Mouse (Mus musculus) small intestine, adult 2 months (tissue): Measurements from ENCODE around the gene Cfap221. TPM values are rescaled to one million over a fixed set of nuclear protein-coding genes. Genes with fewer than 3 reads are reported as not detected.

Source experiments
- H3K27ac ChIP-seq: fragments of 200-500 bp; 2 replicates; pipeline ENCODE4 v1.5.1; 2012; ENCODE audit warnings: low read depth, low read length, control low read depth, inconsistent platforms; ENCODE audit not compliant: insufficient read depth
- H3K27me3 ChIP-seq: fragments of 200-500 bp; 2 replicates; pipeline ENCODE4 v1.6.1; 2012; ENCODE audit warnings: mild to moderate bottlenecking, moderate library complexity, low read length, inconsistent platforms; ENCODE audit not compliant: control insufficient read depth, insufficient read depth
- H3K36me3 ChIP-seq: fragments of 200-500 bp; 2 replicates; pipeline ENCODE4 v1.6.1; 2012; ENCODE audit warnings: mild to moderate bottlenecking, low read length, control low read depth, inconsistent platforms; ENCODE audit not compliant: control insufficient read depth, insufficient read depth
- H3K4me1 ChIP-seq: fragments of 200-500 bp; 2 replicates; pipeline ENCODE4 v1.6.1; 2012; ENCODE audit warnings: low read length, inconsistent platforms, mixed read lengths; ENCODE audit not compliant: control insufficient read depth, insufficient read depth, insufficient read length
- H3K4me3 ChIP-seq: fragments of 200-500 bp; 2 replicates; pipeline ENCODE4 v1.5.1; 2012; ENCODE audit warnings: low read depth, mild to moderate bottlenecking, control low read depth, inconsistent platforms, low read length, moderate library complexity
- CTCF ChIP-seq: fragments of 200-500 bp; IDR thresholded peaks from 2 replicates; pipeline ENCODE4 v1.5.1; 2012; ENCODE audit warnings: low read depth, mild to moderate bottlenecking, control low read depth, inconsistent platforms, low read length, moderate library complexity, mixed read lengths; ENCODE audit not compliant: insufficient replicate concordance, insufficient read length; ENCODE audit errors: extremely low read depth
- POLR2A ChIP-seq: fragments of 200-500 bp; IDR thresholded peaks from 2 replicates; pipeline ENCODE4 v1.6.1; 2012; ENCODE audit warnings: low read depth, mild to moderate bottlenecking, control low read depth, inconsistent platforms, low read length, moderate library complexity
- WGBS: fragments of 180-500 bp; shearing (Covaris S2); methylation state at CpG from one replicate; pipeline ENCODE4 v1.1.7; 2018; 5-methylcytosine and 5-hydroxymethylcytosine counted together
- polyA plus RNA-seq: library from polyadenylated mRNA; depleted of rRNA; stranded (reverse); fragments of >200 nt; gene quantifications from 2 replicates; pipeline ENCODE4 v1.2.3, GENCODE M21; 2012; rRNA removed

Gene Cfap221
- polyA plus RNA-seq: not detected in 2 replicates

DNA sequence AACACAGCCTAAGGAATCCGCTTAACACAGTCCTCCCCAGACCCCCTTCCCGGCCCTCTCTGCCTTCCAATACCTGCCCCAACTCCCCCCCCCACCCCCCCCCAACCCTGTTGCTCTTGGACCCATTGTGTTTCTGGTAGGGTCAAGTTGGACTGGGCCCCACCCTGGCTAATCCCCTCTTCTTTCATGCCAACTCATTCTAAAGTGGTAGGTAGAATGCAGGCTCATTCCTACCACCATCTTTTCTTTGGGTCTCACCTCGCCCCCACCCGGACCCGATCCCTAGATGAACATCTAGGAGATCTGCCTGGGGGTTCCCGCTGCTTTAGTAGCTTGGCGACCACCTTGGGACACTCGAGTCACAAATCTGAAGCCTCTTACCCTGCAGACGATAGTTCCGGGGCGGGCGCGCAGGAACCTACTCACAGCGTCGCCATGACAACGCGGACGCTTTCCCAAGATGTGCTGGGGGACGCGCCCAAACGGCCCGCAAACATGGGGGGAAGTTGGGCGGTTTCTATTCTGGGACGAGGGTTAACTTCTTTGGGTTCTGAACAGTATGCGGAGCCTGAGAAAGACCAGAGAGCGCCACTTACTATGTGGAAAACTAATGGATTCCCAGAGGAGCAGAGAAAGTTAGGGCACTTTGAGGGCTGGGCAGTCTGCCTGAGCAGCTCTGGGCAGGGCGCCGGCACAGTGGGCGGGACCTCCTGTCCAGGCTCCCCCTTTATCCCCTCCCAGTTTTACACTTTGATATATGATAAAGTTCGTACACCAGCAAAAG is at the start of gene Cfap221:
Gene Cfap221, minus strand, starts transcription at position 437 of the 784 bp plus-strand sequence.
- TF ChIP-seq CTCF (no peak), POLR2A (no peak)
- H3K27me3 ChIP-seq: peaks cover 4% of the 10 kb centered on the region; the same call in 1 of the 2 replicates

DNA sequence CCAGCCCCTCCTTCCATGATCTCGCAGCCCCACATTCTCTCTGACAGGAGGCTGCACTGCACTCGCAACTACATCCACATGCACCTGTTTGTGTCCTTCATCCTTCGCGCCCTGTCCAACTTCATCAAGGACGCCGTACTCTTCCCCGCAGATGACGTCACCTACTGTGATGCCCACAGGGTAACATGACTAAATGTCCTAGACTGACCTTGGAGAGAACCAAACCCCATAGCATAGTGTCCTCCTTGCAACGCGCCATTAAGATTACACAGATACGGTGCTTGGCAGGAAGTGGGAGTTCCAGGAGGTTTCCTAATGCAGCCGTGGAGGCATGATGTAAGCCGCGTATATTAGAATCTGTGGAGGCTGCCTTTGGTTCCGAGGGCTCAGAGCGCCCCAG is 47.5 kb upstream of the Cfap221 start:
- TF ChIP-seq CTCF: no peak
- TF ChIP-seq POLR2A: no peak
- Histone ChIP-seq H3K4me1 (no peaks in the 10 kb centered on the region), H3K36me3 (no peaks in the 10 kb centered on the region), H3K4me3 (no peak overlapping the region), H3K27ac (no peak overlapping the region), H3K27me3 (no peaks in the 10 kb centered on the region)
- 83% methylated on average over 16 of the region's 16 CpGs for WGBS

More for the DNA sequence above, at the start of gene Cfap221:
- H3K36me3 ChIP-seq: no peaks in the 10 kb centered on the region
- H3K27ac ChIP-seq: no peak within 1 kb of the TSS
- peak within 1 kb of the TSS; percentile 52 for H3K4me3 ChIP-seq
- peaks cover 9% of the 10 kb centered on the region; the same call in 1 of the 2 replicates for H3K4me1 ChIP-seq
- WGBS: 6% methylated on average over 30 of the region's 30 CpGs

DNA sequence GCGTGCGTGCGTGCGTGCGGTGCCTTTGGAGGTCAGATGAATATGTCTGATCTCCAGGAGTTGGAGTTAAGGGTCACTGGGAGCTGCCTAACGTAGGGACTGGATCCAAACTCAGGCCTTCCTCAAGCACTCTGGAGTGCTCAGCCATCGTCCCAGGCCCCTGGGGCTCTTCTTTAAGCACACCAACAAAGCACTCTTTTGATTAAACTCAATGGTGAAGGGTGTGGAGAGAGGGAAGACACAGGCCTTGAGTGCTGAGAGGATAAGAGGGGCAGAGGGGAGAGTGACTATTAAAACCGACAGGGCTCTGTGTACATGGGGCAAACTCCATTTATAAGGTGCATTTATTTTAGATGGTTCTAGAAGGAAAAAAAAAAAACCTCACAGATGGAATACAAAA is 45.4 kb upstream of the Cfap221 start:
- Histone ChIP-seq H3K27ac (no peak overlapping the region), H3K27me3 (no peaks in the 10 kb centered on the region), H3K36me3 (no peaks in the 10 kb centered on the region), H3K4me1 (peaks cover 4% of the 10 kb centered on the region; the same call in 1 of the 2 replicates), H3K4me3 (no peak overlapping the region)
- 87% methylated on average over 8 of the region's 8 CpGs for WGBS
- TF ChIP-seq CTCF: no peak
- no peak for TF ChIP-seq POLR2A

DNA sequence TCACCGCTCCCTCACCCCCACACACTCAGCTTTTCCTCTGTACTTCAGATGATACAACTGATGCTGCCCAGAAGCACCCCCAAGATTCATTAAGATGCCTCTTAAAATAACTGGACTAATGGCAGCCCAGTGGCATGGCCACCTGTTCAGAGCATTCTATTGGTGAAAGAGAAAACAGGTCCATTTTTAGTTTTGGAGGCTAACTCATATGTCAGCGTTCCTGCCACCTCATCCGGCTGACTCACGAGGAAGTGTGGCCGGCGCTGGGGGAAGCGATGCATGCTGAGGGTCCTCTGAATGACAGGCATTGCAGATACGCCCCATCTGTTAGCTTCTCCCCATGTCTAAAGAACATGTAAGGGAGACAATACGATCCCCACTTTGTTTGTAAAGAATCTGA is 41.6 kb upstream of the Cfap221 start:
- peaks cover 12% of the 10 kb centered on the region; the same call in 1 of the 2 replicates for H3K4me1 ChIP-seq
- no peak overlapping the region for H3K4me3 ChIP-seq
- no peaks in the 10 kb centered on the region for H3K36me3 ChIP-seq
- H3K27me3 ChIP-seq: no peaks in the 10 kb centered on the region
- TF ChIP-seq POLR2A (no peak), CTCF (no peak)
- WGBS: 86% methylated on average over 9 of the region's 9 CpGs
- H3K27ac ChIP-seq: no peak overlapping the region

DNA sequence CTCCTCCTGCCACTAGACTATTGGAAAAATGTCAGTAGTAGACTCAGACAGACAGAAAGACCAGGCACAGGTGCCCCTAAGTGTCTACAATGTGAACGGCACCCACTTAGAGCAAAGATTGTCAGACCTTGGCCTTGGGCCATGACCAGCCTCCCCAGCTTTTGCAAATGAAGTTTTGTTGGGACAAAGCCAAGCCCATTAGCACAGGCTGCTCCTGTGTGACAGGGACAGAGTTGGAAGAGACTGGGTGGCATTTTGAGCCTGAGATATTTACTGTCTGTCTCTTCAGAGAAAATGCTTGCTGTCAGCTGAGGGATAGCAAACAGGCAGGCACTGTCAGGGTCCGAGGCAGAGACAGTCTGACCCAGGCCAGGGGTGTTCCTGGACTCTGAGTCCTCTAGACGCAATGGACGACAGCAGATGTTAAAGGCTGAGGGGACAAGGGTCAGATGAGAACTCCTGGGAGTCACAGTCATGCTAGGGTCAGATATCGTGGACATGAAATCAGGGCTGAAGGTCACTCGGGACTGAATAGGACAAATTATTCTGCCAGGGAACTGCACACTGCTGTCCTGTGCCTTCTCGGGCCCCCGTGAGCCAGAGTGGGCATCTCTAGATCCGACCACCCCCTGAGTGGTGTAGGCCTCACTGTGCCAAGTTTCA is 40.1 kb upstream of the Cfap221 start:
- WGBS: 30% methylated on average over 9 of the region's 9 CpGs

DNA sequence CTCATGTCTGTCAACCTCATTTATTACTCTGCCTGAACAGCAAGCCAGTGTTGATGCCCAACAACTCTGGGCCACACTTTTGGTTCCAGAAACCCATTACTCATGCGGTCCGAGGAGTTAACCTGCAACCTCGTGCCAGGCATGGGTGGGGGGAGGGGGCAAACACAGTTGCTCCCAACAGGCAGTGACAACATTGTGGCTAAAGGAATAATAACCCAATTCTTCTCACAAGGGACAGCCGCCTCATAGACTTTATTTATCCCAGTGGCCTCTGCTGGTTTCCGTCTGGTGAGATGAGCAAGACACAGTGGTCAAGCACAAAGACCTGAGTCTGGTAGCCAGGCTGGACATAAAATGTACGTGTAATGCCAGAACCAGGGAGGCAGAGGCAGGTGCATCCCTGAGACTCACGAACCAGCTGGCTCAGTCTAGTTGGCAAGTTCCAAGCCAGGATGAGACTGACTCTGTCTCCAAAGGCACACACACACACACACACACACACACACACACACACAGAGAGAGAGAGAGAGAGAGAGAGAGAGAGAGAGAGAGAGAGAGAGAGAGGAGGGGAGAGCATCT is 38.5 kb upstream of the Cfap221 start:
- H3K27me3 ChIP-seq: no peaks in the 10 kb centered on the region
- no peaks in the 10 kb centered on the region for H3K36me3 ChIP-seq
- TF ChIP-seq POLR2A (no peak), CTCF (no peak)
- no peak overlapping the region for H3K4me3 ChIP-seq
- no peak overlapping the region for H3K27ac ChIP-seq
- peaks cover 18% of the 10 kb centered on the region for H3K4me1 ChIP-seq
- WGBS: 85% methylated on average over 7 of the region's 7 CpGs

More for the DNA sequence above, 40.1 kb upstream of the Cfap221 start:
- Histone ChIP-seq H3K27me3 (no peaks in the 10 kb centered on the region), H3K4me3 (no peak overlapping the region), H3K4me1 (peaks cover 16% of the 10 kb centered on the region), H3K36me3 (no peaks in the 10 kb centered on the region), H3K27ac (peak overlapping the region; percentile 82)
- no peak for TF ChIP-seq CTCF
- TF ChIP-seq POLR2A: no peak

DNA sequence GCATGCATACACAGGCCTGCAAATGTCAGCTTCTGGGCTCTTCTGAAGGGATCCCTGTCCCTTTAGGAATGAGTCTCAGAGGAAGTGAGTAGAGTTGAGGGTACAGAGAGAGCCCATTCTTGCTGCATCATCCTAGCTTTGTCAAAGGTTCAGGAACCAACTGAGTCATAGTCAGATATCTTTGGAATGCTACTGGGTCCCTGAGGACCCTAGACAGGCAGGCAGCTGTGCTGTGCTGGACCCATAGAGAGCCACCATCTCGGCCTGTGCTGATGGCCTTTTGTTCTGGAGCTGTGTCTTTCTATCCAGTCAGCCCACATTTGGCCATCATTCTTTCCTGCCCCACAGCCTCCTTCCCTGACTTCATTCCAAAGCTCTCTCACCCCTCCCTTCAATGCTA is 37.8 kb upstream of the Cfap221 start:
- no peaks in the 10 kb centered on the region for H3K36me3 ChIP-seq
- TF ChIP-seq POLR2A: no peak
- TF ChIP-seq CTCF: no peak
- H3K27ac ChIP-seq: no peak overlapping the region
- WGBS: 91% methylated on average over 1 of the region's 1 CpGs
- no peaks in the 10 kb centered on the region for H3K27me3 ChIP-seq
- peaks cover 20% of the 10 kb centered on the region for H3K4me1 ChIP-seq
- H3K4me3 ChIP-seq: no peak overlapping the region
